Mouse (Mus musculus): ENCODE results near the gene Arhgef1.
"Not testable (repeated sequence)": the region's sequence is repeated elsewhere in the genome, so short reads cannot be mapped to it uniquely, and the experiment has no call there.

Gene Arhgef1

GRCm38 (mm10) chr7:24889431-24890220 lies 13.1 kb upstream of the Arhgef1 start:
- in situ Hi-C loops (cut with MboI, MseI) = no loop called here

DNA sequence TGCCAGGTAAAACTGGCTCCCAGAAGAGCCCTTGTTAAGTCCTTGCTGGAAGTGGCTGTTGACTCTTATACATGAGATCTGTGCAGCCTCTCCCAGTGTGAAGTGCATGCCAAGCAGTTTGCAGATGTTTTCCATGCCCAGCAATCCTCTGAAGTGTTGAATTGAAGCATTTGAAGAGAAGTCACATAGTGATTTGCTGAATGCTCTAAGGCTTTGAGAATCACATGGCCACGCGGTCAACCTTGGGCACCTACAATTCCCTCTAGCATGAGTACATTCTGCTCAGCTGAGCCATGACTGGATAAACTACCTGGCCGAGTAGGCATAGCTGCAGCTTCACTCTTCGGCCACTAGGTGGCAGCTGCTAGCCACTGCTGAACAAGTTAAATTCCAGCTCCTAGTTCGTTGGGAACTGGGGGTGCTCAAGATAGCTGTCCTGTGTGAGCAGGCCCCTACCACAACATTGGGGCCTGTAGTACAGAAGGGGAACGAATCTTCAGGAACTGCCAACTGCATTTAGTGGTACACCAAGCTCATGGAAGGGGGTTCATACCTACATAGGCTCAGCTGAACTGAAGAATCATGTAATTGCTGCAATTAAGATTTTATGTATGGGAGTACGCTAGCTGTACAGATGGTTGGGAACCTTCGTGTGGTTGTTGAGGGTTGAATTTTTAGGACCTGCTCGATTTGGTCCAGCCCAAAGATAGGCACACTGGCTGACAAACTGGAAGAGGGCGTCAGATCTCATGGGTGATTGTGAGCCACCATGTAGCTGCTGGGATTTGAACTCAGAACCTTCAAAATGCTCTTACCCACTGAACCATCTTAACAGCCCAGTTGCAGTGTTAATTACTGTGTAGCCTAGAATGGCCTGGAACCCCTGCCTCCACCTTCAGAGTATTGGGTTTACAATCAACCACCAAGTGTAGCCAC lies 12.2 kb upstream of the Arhgef1 start:
- in situ Hi-C loops (cut with MboI, MseI) = no loop called here

DNA sequence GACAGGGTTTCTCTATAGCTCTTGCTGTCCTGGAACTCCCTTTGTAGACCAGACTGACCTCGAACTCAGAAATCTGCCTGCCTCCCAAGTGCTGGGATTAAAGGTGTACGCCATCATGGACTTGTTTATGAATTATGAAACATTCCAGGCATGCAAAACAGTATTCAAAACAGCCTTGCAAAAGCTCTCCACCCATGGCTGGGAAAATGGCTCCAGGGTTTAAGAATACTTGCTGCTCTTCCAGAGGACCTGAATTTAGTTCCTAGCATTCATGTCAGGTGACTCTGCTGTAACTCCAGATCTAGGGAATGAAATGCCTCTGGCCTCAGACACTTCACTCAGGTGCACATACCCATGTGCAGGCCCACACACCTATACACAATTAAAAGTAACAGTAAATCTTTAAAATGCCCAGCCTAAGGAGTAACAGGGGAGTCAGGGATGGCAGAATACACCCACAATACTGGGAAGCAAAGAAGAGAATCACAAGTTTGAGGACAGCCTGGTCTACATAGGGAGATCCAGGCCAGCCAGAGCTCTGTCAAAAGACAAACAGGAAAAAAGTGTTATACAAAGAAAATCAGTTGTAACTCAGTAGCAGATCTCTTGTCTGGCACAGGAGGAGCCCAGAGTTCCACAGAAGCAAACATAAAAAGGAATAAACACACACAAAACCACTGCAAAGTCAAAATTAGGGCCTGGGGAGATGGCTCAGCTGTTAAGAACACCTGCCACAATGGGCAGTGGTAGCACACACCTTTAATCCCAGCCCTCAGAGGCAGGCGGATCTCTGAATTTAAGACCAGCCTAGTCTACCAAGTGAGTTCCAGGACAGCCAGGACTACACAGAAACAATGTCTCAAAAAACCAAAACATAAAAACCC lies 11.2 kb upstream of the Arhgef1 start:
- in situ Hi-C loops (cut with MboI, MseI) = no loop called here

GRCm38 (mm10) chr7:24892125-24892583 lies 10.6 kb upstream of the Arhgef1 start:
- in situ Hi-C loops (cut with MboI, MseI) = no loop called here

- in situ Hi-C loops (cut with MboI, MseI) = not testable (repeated sequence)
Observed at GRCm38 (mm10) chr7:24895749-24896148, 7.0 kb upstream of the Arhgef1 start.

DNA sequence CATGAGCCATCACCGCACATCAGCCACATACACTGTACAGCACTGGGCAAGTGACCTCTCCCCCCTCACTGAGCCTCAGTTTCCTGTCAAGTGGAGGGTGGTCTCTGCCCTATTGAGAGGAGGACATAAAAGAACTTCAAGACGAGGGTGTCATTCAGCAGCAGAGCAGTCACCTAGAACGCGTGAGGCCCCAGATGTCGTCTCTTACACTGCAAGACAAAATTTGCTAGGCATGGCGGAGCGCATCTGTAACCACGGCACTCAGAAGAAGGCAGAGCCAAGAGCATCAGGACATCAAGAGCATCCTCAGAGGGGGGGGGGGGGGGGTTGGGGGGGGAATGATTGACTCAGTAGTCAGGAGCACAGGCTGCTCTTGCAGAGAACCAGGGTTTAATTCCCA lies 6.4 kb upstream of the Arhgef1 start:
- in situ Hi-C loops (cut with MboI, MseI) = no loop called here

- in situ Hi-C loops (cut with MboI, MseI) = no loop called here
Observed at GRCm38 (mm10) chr7:24897224-24897623, 5.5 kb upstream of the Arhgef1 start, which contains the start of gene Cd79a. Gene Cd79a (plus strand): TSS chr7:24897381.

DNA sequence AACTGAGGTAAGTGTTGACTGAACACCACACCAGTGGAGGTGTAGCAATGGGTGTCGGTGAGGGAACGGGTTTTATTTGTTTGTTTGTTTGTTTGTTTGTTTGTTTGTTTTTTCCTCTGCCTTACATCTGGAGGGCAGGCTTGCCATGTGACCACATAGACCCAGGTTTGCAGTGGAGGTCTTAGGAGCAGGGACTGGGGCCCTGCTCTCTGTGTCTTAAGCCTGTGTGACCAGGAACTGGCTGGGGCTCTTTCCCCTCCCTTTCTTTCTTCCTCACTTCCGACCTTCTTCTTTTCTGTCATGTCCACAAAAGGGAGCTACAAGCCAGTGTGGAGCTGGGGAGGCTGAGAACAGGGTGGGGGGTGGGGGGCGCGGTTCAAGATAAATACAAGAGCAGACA lies 4.8 kb upstream of the Arhgef1 start:
- in situ Hi-C loops (cut with MboI, MseI) = no loop called here

GRCm38 (mm10) chr7:24901114-24901513 lies 1.6 kb upstream of the Arhgef1 start:
- in situ Hi-C loops (cut with MboI, MseI) = no loop called here

DNA sequence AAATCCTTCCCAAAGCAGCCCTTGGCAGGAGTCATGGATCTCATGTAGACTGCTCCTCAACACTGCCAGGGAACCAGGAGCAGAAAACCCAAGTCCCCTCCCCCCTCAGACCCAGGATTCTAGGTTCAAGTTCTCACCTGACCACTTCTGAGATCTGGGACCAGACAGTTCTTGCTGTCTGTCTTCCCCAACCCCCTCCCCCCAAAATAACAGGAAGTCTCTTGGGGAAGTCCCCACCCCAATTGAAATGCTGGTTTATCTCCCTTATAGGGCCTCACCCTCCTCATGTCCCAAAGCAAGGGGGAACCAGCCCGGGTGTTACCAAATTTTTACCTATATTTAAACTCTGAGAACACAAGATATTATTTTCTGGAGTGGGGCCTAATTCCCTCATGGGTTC lies 870 bp upstream of the Arhgef1 start:
- in situ Hi-C loops (cut with MboI, MseI) = no loop called here

GRCm38 (mm10) chr7:24902264-24902629 lies 465 bp upstream of the Arhgef1 start:
- in situ Hi-C loops (cut with MboI, MseI) = no loop called here

DNA sequence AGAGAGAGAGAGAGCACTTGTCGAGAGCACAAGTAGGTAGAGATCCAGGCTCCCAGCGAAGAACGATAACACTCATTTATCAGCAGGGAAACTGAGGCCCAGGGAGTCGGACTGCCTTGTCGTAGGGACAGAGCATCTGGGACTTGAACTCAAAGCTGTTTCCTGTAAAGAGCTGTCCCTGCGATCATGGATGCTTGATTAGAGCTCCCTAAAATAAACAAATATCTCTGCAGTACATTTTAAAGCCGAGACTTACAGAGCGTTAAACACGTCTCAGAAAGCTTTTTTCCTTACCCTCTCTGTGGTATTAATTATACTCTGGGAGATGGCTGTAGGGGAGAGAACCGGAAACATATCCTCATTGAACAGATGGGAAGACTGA lies 723 bp downstream of the Arhgef1 start:
- in situ Hi-C loops (cut with MboI, MseI) = no loop called here

DNA sequence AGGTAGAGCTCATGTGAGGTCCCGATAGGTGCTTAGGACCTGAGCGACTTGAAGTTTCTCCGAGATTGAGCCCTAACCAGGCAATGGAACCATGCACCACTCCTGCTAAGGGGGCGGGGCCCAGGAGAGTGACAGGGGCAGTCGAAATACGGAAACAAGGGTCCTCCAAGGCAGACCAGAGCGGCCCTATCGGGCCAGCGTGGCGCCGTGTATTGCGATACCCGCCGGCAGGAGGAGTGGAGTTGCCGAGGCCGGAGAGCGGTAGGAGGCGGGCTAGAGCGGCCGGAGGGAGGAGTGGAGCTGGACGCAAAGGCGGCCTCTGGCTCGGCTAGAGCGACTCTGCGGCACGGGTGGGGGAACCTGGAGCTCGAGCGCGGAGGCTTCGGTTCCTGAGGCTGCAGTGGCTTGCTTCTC lies 1.4 kb downstream of the Arhgef1 start:
- in situ Hi-C loops (cut with MboI, MseI) = no loop called here

DNA sequence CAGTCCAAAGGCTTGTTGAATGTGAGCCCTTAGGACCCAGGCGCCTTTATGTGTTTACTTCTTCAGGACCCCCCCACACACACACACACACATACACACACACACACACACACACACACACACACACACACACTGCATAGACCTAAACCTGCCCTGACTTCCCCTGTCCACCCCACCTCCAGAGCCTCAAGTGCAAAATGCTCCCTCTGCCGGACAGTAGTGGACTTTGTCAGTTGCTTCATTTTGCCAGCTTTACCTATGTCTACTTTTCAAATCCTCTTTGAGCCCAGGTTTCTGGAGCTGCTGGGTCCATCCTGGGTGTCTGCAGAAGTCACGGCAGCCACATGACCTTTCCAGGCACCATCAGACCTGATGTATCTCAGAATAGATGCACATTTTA lies 2.2 kb downstream of the Arhgef1 start:
- in situ Hi-C loops (cut with MboI, MseI) = no loop called here

- in situ Hi-C loops (cut with MboI, MseI) = no loop called here
Observed at GRCm38 (mm10) chr7:24906551-24906950, 3.8 kb downstream of the Arhgef1 start.

DNA sequence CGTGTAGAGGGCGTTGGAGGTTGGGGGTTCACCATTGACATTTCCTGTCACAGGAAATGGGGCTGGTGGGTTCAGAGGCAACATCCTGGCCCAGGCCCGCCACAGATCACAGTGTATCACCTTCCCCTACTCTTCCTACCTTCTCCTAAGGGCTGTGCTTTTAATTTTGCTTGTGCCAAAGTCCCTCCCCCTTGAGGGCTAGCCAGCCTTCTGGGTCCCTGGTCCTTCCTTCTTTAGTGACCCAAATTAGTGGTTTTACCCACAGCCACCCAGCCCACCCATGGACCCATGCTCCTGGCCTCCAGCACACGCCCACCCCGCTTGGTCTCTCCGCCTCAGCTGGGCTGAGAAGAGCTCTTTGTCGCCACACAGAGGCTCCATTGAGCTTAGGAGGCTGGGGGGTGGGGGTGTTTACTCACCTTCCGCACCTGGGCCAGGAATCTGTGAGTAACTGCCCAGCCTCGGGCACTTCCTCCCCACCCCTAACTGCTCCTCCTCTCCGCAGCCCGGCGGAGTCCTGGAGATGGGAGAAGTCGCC lies 4.6 kb downstream of the Arhgef1 start:
- in situ Hi-C loops (cut with MboI, MseI) = no loop called here

DNA sequence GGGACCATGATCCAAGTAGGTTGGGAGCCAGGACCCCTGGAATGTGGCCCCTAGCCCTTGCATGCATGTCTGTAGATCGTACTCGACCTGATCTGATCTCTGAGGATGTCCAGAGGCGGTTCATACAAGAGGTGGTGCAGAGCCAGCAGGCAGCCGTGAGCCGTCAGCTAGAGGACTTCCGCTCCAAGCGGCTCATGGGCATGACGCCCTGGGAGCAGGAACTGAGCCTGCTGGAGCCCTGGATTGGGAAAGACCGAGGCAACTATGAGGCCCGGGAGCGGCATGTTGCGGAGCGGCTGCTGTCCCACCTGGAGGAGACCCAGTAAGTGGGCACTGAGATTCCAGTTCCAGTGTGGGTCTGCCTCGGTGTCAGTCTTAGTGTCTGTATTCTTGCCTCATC lies 9.8 kb downstream of the Arhgef1 start:
- in situ Hi-C loops (cut with MboI, MseI) = no loop called here

- in situ Hi-C loops (cut with MboI, MseI) = no loop called here
Observed at GRCm38 (mm10) chr7:24918763-24919323, 16.1 kb downstream of the Arhgef1 start.

GRCm38 (mm10) chr7:24919728-24920127 lies 17.0 kb downstream of the Arhgef1 start:
- in situ Hi-C loops (cut with MboI, MseI) = no loop called here

DNA sequence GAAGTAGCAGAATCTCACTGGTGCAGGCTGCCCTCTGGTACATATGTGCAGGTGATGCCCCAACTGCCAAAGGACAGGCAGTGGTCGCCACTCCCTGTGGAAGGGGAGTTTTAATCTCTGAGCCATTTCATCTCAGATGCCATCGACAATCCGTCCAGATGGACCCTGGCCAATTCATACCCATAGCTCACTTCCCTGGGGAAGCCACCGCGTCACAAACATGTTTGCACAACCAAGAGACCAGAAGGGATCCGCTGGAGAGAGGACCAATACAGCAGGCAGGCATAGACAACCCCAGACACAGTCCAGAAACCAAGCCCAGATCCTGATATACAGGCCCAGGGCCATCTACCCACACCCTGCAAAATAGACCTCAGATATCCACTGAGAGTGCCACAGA lies 27.8 kb downstream of the Arhgef1 start:
- in situ Hi-C loops (cut with MboI, MseI) = no loop called here

- in situ Hi-C loops (cut with MboI, MseI) = no loop called here
Observed at GRCm38 (mm10) chr7:24931651-24932050, 28.9 kb downstream of the Arhgef1 start.
